Mouse (Mus musculus): ENCODE results near the gene Cryab.

The Cryab gene

DNA sequence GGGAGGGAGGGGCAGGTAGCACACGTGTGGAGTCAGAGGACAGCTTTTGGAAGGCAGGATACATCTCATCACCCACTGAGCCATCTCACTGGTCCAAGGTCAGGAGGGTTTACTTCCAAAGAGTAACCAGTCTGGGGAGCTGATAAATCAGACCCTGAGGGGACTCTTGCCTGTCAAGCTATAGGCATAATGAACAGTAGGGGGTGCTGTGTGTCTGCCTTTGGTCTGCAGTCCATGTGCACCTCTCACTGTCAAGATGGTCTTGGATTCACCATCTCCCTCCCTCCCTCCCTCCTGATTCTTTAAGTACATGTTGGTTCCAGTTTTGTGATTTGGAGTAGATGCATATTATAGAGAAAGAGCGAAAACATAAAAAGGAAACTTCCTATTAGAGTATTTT, 49.9 kb downstream of the Cryab start:
- DNase-seq, result peak; percentile 41 to 51

DNA sequence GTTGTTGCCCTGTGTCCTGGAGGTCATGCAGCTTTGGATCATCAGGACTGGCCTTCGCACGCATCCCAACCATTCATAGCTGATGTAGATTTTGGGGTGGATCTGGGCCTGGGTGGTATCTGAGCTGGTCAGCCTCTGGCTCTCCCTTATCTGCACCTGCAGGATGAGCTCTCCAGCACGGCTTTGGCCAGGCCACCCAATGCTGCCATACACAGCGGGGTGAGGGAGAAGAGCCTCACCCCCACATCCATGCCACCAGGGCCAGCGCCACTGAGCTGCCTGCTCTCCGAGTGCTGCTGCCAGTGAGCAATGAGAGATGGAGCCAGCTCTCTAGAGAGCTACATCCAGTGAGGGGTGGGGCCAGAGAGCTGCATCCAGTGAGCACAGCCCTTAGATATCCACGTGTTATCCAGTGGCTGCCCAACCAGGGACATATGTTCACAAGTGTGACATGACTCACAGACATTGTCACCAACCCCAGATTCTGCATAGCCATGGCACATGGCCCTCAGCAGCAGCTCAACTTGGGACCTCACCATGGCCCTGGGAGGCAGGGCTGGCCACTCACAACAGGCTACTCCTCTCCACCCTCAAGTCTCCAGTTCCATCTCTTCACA, 52.0 kb downstream of the Cryab start:
- DNase-seq, result no peak
